8 mouse cellular contexts compared by ENCODE assay signal in the genomic region with DNA sequence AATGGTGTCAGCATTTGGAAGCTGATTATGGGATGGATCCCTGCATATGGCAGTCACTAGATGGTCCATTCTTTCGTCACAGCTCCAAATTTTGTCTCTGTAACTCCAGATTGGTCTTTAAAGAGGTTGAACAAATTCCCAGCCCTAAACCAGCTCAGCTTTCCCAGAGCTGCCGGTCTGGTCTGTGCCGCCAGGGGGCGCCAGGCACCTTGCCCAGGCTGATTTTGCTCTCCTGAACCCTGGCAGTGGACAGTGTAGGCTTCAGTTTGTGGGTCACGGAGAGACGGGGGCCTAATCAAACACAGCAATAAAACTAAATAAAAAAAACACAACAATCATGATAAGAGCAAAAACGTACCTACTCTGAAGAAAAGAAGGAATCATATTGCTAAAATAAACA. TPM values are rescaled to one million over a fixed set of nuclear protein-coding genes. Genes with fewer than 3 reads are reported as not detected.
A peak's percentile ranks its signal among the peaks of the same experiment; 100 is the strongest.
DNase-seq lines count a peak whose midpoint lies in the region; ATAC-seq lines count a peak whose summit lies in the region.

No protein-coding gene starts in this region.

- no peaks in the 10 kb centered on the region for H3K9me3 ChIP-seq in liver, embryonic 12.5 days (replicated peaks)
- no peaks in the 10 kb centered on the region for H3K9me3 ChIP-seq in embryonic facial prominence, embryonic 10.5 days
- no peaks in the 10 kb centered on the region for H3K9me3 ChIP-seq in limb, embryonic 10.5 days (replicated peaks)

- no peak overlapping the region for H3K27ac ChIP-seq in liver, embryonic 12.5 days
- H3K27ac ChIP-seq in embryonic facial prominence, embryonic 10.5 days (replicated peaks) = no peak overlapping the region
- H3K27ac ChIP-seq in limb, embryonic 10.5 days = no peak overlapping the region

- no peak overlapping the region for H3K4me3 ChIP-seq in liver, embryonic 12.5 days
- no peak overlapping the region for H3K4me3 ChIP-seq in embryonic facial prominence, embryonic 10.5 days
- no peak overlapping the region for H3K4me3 ChIP-seq in limb, embryonic 10.5 days

- DNase-seq in liver = peak; percentile 67
- DNase-seq in adrenal gland, postnatal 10 days = peak; percentile 88
- peak; percentile 82 for DNase-seq in embryonic facial prominence, embryonic 10.5 days (ENCODE audit: low spot score)
- peak; percentile 84 for DNase-seq in limb, embryonic 10.5 days (ENCODE audit: low spot score)
- peak; percentile 22 for DNase-seq in ovary, adult 18-20 months (ENCODE audit: low spot score)
- DNase-seq in thymus, postnatal 10 days (ENCODE audit: low spot score in 2 of 2) = peak; percentile 27 to 60

- no peaks in the 10 kb centered on the region for H3K36me3 ChIP-seq in liver, embryonic 12.5 days
- no peaks in the 10 kb centered on the region for H3K36me3 ChIP-seq in embryonic facial prominence, embryonic 10.5 days (replicated peaks)
- H3K36me3 ChIP-seq in limb, embryonic 10.5 days = no peaks in the 10 kb centered on the region

- peaks cover 19% of the 10 kb centered on the region for H3K27me3 ChIP-seq in liver, embryonic 12.5 days (replicated peaks)
- peaks cover 27% of the 10 kb centered on the region for H3K27me3 ChIP-seq in embryonic facial prominence, embryonic 10.5 days (replicated peaks; ENCODE audit: low read depth, poor library complexity, severe bottlenecking)
- H3K27me3 ChIP-seq in limb, embryonic 10.5 days (ENCODE audit: low read depth, poor library complexity, severe bottlenecking) = peaks cover 7% of the 10 kb centered on the region; the same call in 1 of the 2 replicates

- H3K9ac ChIP-seq in liver, embryonic 12.5 days = no peak overlapping the region

- WGBS in liver, embryonic 12.5 days (ENCODE audit: insufficient replicate concordance) = 13% methylated on average over 7 of the region's 7 CpGs
- 12% methylated on average over 7 of the region's 7 CpGs for WGBS in embryonic facial prominence, embryonic 10.5 days
- 14% methylated on average over 7 of the region's 7 CpGs for WGBS in limb, embryonic 10.5 days

- no peaks in the 10 kb centered on the region for H3K4me1 ChIP-seq in liver, embryonic 12.5 days
- H3K4me1 ChIP-seq in embryonic facial prominence, embryonic 10.5 days = peaks cover 22% of the 10 kb centered on the region
- peaks cover 31% of the 10 kb centered on the region for H3K4me1 ChIP-seq in limb, embryonic 10.5 days

- H3K4me2 ChIP-seq in liver, embryonic 12.5 days = no peak overlapping the region

- ATAC-seq in liver, embryonic 12.5 days = no peak
- ATAC-seq in hematopoietic stem cell, adult 5-6 weeks (replicated peaks in 1 of 2; ENCODE audit: insufficient read depth in 1 of 2, low FRiP score in 2 of 2, low TSS enrichment in 1 of 2, low read depth in 1 of 2, poor library complexity in 2 of 2, severe bottlenecking in 2 of 2) = peak; percentile 57 to 77; a peak in 3 of 4 replicates

RNA-seq across cellular contexts. Expression of gene Dusp23, which starts 13.5 kb away (rescaled TPM):
- polyA plus RNA-seq in liver, embryonic 12.5 days (2016; fragmentation: Nextera tagmentation; extraction: Ambion mirVana) = 4.3 and 5.0 TPM in 2 replicates
- 10 to 100 TPM; 11.2 to 13.2 TPM for total RNA-seq in adrenal gland, postnatal 10 days (2021)
- polyA plus RNA-seq in embryonic facial prominence, embryonic 10.5 days (2016; fragmentation: Nextera tagmentation; extraction: Ambion mirVana) = 9.4 and 9.9 TPM in 2 replicates
- total RNA-seq in hematopoietic stem cell, adult 5-6 weeks (2017) = 0.79 and 2.1 TPM in 2 replicates
- 8.6 and 12.0 TPM in 2 replicates for polyA plus RNA-seq in limb, embryonic 10.5 days (2016; fragmentation: Nextera tagmentation; extraction: Ambion mirVana)

RNA-seq across cellular contexts. Expression of gene Fcrl6, which starts 16.9 kb away (rescaled TPM):
- not detected in 2 replicates for polyA plus RNA-seq in liver, embryonic 12.5 days (2016; fragmentation: Nextera tagmentation; extraction: Ambion mirVana)
- total RNA-seq in adrenal gland, postnatal 10 days (2021) = not detected
- 0.25 TPM in 1 of 2 replicates, not detected in the other for polyA plus RNA-seq in embryonic facial prominence, embryonic 10.5 days (2016; fragmentation: Nextera tagmentation; extraction: Ambion mirVana)
- total RNA-seq in hematopoietic stem cell, adult 5-6 weeks (2017) = not detected in 2 replicates
- polyA plus RNA-seq in limb, embryonic 10.5 days (2016; fragmentation: Nextera tagmentation; extraction: Ambion mirVana) = 0.21 and 0.58 TPM in 2 replicates

RNA-seq across cellular contexts. Expression of gene Slamf8, which starts 28.9 kb away (rescaled TPM):
- polyA plus RNA-seq in liver, embryonic 12.5 days (2016; fragmentation: Nextera tagmentation; extraction: Ambion mirVana) = not detected in 2 replicates
- total RNA-seq in adrenal gland, postnatal 10 days (2021) = under 1 TPM in 1 of 2 experiments, not detected in 1; 0.58 TPM
- polyA plus RNA-seq in embryonic facial prominence, embryonic 10.5 days (2016; fragmentation: Nextera tagmentation; extraction: Ambion mirVana) = not detected in 2 replicates
- 0.50 and 1.3 TPM in 2 replicates for total RNA-seq in hematopoietic stem cell, adult 5-6 weeks (2017)
- 0.11 TPM in 1 of 2 replicates, not detected in the other for polyA plus RNA-seq in limb, embryonic 10.5 days (2016; fragmentation: Nextera tagmentation; extraction: Ambion mirVana)

Comparison
In these comparisons a context has a peak if more than half of its experiments do, and no peak if none do; other contexts are left out.
1. DNase-seq: peak in every context shown above with its lines; median percentile 88 in adrenal gland, postnatal 10 days; 84 in limb, embryonic 10.5 days; 82 in embryonic facial prominence, embryonic 10.5 days; 67 in liver; 44 in thymus, postnatal 10 days; 22 in ovary, adult 18-20 months.